Mouse (Mus musculus) lung, postnatal 25 days (tissue): ENCODE measurements around the gene Pyy.

Experiments used
- DNase-seq: peaks from one replicate; pipeline ENCODE4 v3.0.0; 2022; ENCODE audit warnings: low spot score

Pyy gene

DNA sequence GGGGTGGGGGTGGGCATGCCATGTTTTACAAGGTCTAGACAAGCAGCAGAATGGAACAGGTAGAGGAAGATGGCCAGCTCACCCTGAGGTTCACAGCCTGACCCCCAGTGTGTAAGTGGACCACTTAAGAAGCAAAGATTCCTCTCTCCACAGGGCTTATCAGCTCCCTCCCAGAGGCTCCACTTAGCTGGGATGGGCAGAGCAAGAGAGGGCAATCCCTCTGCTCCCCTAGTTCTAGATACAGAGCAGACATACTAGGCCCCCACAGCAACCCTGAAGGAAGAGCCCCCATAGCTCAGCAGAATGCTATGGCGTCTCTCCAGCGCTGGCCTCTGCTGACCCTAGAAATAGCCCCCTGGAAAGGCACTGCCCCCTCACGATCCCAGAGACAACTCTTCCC is 12.0 kb downstream of the Pyy start:
- DNase-seq, result no peak

DNA sequence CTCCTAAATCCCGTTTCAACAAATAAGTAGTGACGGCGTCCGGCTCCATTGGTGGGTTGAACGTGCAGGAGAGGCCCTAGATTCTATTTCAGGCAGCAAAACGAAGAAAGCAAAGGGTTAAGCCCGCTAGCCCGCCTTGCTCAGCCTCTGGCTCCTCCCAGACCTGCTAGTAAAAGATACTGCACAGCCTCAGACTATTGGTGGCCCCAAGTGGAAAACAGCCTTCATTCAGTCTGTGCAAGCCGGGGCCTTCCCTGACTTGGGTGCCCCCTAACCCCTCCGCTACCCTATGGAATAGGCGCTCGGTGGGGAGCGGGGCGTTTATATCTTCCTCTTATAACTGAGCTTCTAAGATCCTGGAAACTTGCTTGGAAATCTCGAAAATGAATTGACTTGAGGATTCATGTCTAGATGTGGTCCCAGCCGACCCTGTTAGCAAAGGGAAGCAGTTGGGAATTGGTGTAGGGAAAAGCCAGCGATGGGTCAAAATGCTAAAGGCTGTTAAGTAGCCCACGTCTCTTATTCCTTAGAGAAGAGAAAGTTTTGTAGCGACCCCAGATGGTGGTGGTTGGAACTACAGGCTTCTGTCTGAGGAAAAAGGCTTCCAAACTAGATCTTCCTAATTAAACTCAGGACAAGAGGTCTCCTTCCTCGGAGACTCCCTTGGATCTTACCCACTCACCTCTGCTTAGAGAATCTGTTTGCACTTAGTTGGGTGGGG is 18.4 kb downstream of the Pyy start:
- DNase-seq, result peak; percentile 39

DNA sequence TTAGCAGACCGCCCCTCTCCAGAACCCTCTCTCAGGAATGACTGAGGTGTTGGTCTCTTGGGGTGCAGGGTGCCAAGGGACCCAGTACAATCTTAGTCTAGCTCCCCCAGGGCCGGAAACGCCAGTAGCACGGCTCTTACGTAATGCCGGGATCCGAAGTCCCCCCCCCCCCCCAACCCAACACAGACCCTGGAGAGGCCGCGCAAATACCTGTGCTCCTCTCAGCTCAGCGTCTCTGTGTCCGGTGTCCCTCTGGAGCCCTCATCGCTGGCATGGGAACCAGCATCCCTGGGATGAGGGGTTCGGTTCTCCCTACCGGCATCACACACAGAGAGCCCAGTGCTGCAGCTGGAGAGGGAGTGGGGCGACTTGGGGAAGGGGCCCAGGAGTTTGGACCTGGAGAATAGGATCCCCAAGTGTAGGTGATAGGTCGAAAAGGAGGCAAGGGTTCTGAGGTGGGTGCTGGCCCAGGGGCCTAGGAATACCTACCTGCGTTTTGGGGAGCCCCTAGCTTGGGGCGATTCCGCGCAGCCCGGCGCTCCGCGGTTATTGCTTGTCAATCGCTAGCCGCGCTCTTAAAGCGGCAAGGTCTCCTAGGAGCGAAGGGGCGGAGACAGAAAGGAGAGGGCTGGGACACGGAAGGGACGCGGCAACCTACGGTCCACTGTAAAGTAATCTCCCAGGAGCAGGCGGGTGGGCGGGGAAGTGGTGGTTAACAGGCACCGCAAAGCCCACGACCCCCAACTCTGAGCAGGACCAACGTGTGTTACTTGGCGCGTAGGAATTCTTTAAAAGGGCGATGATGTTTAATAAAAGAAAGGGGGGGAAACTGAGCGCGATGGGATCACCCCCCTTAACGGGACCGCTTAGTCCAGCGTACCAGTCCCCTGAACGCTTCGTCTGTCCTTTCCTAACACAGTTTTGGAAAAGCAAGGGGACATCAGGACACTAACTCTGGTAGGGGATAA is 19.4 kb downstream of the Pyy start, which contains the start of gene Mpp2:
Gene Mpp2, minus strand, starts transcription at position 585 of the 968 bp plus-strand sequence.
- DNase-seq, result peak; percentile 64

DNA sequence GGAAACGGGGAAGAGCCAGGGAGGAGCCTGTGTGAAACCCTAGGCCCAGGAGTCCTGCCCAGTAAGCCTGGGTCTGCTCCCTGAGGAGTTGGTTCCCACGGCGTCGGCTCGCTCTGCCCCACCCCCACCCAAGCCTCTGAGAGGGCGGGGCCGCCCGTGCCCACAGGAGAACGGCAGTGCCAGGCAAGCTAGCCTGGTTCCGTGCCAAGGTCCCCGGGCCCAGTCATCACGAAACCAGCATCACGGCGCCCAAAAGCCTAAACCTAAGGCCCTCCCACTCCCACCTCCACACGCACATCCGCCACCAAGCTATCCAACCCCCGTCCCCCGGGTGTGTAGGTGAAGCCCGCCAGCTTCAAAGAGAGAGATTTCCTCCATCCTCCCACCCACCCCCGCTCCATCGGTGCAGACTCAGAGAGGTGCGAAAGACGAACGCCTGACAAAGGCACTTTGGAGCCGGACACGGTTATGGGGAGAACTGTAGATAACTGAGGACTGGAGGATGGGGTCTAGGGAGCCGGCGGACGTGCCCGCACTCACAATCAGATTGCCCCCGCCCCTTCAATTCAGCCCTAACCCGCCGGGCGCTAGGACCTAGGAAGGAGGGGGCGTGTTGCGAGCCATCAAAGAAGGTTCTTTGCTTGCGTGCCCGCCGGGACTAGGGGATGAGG is 20.4 kb downstream of the Pyy start:
- peak; percentile 60 for DNase-seq

DNA sequence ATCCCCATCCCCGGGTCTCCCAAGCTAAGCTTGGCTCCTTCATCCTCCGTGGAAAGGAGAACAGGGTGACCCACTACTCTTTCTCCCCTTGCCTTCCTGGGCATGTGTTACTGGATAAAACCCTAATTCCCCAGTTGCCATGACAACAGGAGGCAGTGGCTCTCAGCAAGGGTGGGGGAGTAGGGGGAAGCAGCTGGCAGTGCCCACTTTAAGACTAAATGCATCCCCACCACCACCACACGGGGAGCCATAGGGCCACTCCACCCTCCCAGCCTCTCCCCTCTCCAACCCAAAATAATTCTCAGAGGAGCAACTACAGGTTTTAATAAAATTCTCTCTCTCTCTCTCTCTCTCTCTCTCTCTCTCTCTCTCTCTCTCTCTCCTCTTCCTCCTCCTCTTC is 21.3 kb downstream of the Pyy start:
- DNase-seq, result no peak

DNA sequence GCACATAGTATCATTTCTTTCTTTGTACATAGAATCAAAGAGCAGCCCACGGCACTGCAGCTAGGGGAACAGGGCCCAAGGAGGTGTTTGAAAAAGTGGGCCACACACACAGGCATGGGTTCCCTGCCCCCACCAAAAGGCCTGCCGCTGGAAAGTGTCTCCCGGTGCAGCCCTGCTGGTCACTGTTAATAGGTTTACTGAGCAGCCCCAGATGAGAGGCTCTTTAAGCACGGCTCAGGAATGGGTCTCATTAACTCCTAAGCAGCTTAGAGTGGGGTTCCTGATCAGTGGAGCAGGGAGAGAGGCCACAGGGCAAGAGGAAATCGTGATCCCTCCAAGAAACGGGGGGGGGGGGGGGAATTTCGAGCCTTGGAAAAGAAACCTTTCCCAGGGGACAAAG is 23.5 kb downstream of the Pyy start:
- no peak for DNase-seq

DNA sequence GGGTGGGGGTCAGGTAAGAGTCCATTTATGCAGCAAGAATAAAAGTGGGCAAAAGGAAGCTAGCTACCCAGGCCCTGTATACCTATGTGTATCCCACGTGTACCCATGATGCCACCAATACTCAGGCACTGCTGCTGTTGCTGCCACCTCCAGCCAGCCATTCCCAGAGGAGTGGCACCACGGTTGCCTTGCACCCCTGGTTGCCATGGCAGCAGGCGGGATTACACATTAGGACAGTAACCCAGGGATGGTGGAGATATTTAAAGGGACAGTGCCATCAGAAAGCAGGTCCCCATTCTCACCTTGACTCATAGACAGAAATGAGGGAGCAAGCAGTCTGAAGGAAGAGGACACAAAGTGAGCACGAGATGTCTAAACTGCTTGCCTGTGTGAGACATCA is 24.4 kb downstream of the Pyy start:
- no peak for DNase-seq

DNA sequence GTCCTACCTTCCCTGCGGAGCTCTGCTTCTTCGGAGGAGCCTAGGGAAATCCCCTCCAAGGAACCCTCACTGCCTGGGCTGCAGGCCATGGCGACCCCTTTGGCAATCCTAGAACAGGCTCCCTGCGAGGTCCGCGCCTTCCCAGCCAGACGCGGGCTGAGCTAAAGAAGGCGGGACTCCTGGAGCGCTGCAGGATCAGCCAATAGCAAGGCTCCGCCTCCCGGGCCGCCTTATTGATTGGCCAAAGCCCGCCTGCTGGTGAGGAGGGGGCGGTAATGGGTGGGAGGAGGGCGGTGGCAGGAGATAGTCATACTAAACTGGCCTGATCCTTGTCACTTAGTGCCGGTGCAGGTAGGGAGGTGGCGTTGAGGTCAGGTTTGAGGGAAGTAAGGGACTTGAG is 25.3 kb downstream of the Pyy start:
- DNase-seq, result peak; percentile 59

DNA sequence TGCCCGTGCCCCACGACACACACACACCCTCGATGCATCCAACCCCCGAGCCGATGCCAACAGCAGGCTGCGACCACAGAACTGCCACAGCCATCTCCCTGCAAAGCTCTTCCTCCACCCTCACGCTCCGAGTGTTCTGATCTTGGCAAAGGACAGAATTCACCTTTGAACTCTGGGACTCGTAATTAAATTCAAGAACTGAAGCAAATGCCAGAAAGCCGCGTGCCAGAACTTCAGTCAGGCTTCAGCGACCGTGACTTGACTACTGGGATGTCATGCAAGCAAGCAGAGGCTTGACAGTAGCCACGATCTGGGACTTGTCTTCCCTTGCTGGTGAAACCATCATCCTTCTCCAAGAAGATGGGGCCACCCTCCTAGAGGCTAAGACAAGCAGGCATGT is 33.9 kb downstream of the Pyy start:
- no peak for DNase-seq

DNA sequence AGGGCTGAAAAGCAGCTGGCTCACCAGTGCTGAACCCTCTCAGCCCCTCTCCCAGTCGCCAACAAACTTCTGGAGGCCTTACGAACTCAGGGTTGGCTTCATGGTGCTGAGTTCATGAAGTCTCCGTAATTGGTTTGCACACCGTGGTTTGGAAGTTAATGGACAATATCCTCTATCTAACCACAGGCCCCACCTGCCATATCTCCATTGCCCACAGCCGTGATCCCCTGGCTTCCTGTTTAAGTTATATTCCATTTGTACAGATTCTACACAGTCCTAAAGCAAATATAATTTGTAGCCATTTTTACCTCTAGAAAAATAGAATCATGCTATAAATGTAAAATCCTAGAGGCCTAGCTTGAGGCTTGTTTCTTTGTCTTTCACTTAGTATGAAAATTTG is 34.9 kb downstream of the Pyy start:
- DNase-seq, result no peak

DNA sequence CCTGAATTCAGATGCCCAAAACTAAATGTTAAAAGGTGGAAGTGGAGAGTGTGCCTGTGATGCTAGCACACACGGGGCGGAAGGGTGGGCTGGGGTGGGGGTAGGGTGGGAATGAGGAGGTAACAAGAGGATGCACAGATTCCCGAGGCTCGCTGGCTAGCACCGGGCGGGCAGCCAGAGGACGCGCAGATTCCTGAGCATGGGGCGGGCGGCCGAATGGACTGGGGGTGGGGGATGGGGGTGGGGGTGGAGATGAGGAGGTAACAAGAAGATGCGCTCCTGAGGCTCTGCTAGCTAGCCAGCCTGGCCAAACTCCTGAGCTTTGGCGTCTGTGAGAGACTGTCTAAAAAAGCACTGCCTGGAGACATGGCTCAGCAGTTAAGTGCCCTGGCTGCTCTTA is 37.2 kb downstream of the Pyy start:
- no peak for DNase-seq

DNA sequence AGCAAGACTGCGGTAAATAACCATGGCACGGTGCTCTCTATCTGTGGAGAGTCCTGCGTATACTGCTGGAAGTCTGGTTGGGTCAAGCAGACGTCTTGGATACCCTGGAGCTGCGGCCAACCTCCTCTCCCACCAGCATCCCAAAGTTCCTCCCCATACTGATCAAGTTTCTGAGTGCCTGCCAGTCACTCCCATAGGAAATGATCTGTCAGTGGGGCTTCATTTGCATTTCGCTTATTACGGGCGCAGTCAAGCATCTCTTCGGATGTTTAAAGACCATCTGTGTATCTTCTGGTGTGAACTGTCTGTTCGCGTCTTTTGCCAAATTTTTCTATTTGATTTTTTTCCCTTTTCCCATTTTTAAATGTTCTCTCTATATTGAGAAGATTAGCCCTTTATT is 38.0 kb downstream of the Pyy start:
- DNase-seq, result no peak

DNA sequence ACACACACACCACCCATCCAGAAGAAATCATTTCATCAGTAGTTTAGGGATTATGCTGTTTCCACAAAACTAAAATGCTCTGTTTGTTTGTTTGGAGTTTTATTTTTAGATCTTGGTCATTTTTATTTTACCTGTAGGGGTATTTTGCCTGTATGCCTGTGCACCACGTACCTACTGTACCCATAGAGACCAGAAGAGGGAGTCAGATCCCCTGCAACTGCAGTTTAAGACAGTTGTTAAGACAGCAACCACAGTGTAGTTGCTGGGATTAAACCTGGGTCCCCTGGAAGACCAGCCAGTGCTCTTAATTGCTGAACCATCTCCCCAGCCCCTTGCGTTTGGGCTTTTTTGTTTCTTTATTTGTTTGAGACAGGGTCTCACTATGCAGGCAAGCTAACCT is 38.7 kb downstream of the Pyy start:
- no peak for DNase-seq

DNA sequence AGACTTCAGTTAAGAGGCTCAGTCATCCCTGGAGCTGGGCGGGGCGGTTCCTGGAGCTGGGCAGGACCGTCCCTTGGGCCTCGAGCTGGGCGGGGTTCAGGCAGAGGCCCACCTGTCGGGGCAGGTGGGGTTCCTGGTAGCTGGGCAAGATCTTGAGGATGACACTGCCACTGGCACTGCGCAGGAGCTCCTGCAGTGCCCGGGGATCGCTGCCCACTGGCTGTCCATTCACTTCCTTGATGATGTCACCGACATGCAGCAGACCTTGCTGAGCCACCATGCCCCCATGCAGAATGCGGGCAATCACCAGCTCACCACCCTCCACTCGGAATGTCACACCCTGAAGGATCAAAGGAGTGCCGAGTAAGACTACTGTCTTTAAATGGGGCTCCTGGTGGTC is 44.6 kb downstream of the Pyy start:
- no peak for DNase-seq

DNA sequence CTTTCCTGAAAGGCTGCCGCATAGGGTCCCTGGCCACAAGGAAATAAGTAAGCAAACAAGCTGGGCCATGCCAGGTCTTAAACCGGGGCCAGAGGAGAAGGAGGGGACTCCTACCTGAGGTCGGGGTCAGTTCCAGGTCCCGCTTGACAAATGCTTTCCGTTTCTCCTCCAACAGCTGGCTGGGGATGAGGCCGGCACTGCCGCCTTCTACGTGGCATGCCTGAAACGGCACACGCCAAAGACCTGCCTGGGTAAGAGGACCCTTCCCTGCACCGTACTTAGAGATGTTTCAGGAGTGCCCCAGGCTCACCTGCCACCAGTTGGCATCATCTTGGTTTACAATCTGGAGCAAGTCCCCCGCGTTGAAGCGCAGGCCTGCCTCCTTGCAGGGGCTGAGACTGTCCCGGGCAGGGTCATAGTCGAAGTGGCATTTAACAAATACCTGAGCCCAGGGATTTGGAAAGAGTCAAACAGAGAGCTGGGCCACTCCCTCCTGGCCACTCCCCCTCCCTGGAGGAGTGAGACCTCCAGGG is 45.6 kb downstream of the Pyy start:
- DNase-seq, result no peak

DNA sequence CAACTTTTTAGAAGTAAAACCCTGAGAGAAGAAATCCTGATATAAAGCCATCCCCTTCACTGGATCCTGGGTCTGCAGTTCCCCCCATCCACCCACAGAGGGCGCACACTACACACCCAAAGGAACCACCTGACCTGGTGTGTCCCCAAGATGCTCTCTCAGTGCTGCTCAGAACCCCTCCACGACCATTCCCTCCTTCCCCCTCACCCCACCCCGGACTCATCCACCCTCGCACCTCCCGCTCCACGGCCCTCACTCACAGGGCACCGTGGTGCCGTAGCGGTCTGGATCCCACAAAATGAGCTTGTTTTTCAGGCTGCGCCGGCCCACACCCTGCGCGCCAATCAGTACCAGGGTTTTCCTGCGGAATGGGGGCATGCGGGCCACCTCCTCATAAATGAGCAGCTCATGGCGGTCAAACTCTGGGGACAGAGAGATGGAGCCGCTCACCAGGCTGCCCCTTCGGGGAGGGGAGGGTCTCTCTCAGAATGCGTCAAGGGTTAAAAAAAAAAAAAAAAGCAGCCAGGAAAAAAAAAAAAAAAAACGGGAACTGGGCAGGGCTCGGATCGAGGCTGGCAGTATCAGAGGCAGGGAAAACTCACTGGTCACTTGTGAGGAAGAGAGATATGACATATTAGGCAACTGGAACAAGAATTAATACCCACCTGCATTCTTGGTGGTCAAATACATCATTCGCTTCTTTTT is 46.2 kb downstream of the Pyy start:
- peak; percentile 78 for DNase-seq
